Mouse (Mus musculus) embryonic facial prominence, embryonic 12.5 days (tissue): ENCODE measurements around the gene Fggy. TPM values are rescaled to one million over a fixed set of nuclear protein-coding genes. Genes with fewer than 3 reads are reported as not detected.

Experiments used
- ATAC-seq: fragments of 200-750 bp; cut with Nextera tagmentation; 2 replicates; pipeline ENCODE4 v1.8.0; 2017; ENCODE audit not compliant: insufficient number of reproducible peaks, insufficient read depth, low FRiP score, low TSS enrichment
- H3K27ac ChIP-seq: fragments of 300-500 bp; sonication (generic); 2 replicates; pipeline ENCODE4 v1.5.1; 2016; ENCODE audit warnings: mild to moderate bottlenecking
- H3K27me3 ChIP-seq: fragments of 300-500 bp; sonication (generic); 2 replicates; pipeline ENCODE4 v1.6.1; 2016; ENCODE audit warnings: mild to moderate bottlenecking, moderate library complexity
- H3K36me3 ChIP-seq: fragments of 300-500 bp; sonication (generic); 2 replicates; pipeline ENCODE4 v1.6.1; 2016; ENCODE audit warnings: mild to moderate bottlenecking
- H3K4me1 ChIP-seq: fragments of 300-500 bp; sonication (generic); 2 replicates; pipeline ENCODE4 v1.6.1; 2016
- H3K4me2 ChIP-seq: fragments of 300-500 bp; sonication (generic); replicated peaks from 2 replicates; pipeline ENCODE4 v1.6.1; 2016; ENCODE audit warnings: mild to moderate bottlenecking, moderate library complexity
- H3K4me3 ChIP-seq: fragments of 300-500 bp; sonication (generic); 2 replicates; pipeline ENCODE4 v1.5.1; 2016; ENCODE audit warnings: mild to moderate bottlenecking
- H3K9ac ChIP-seq: fragments of 300-500 bp; sonication (generic); 2 replicates; pipeline ENCODE4 v1.6.1; 2016; ENCODE audit warnings: mild to moderate bottlenecking, moderate library complexity
- H3K9me3 ChIP-seq: fragments of 300-500 bp; sonication (generic); 2 replicates; pipeline ENCODE4 v1.6.1; 2016; ENCODE audit warnings: mild to moderate bottlenecking, moderate library complexity
- WGBS: fragments of 180-500 bp; shearing (Covaris S2); methylation state at CpG from one replicate; pipeline ENCODE4 v1.1.7; 2016; 5-methylcytosine and 5-hydroxymethylcytosine counted together
- polyA plus RNA-seq: library from polyadenylated mRNA; unstranded; fragments of >200 nt; fragmentation: Nextera tagmentation; extraction: Ambion mirVana; gene quantifications from 2 replicates; pipeline ENCODE4 v1.2.1, GENCODE M21; 2016

Fggy gene
- polyA plus RNA-seq, 1 experiment from 2014 or later = 9.4 TPM

DNA sequence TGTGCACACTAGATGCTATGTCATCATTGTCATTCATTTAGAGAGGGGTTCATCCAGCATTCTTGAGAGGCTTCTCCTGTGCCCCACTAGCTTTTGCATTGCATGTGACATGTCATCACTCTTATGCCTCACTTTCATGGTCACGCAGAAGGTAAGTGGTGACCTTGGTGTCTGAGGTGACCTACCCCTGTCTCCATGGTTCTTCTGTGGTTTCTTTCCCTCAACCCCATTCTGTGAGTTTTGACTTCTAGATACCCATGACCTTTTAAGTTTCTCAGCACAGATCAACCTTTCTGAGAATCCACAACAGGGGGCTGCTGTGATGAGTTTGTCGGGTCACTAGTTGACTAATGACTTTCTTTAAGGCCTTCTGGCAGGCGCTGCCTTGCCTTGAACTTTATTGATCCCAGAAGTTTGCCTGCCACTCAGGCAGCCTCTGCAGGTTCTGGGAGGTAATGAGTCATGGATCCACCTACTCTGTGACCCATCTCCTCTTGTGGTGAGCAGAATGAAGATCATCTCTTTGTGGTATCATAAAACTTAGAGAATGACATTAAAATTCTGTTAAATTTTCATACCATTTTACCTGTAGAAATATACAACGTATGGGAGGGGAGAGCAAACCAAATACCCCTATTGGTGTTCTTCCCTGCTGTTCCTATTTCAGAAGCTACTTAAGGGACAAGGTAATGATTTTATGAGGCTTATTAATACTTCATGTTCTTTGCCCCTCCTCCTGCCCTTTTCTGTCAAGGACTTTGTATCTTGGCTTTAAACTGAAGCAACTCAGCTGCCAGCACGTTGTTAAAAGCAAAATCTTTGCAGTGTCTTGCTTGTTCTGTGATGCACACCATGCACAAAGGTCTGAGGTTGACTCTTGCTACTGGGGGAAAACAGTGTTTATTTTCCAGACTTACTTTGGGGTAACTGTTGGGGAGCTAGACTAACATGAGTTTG is 150.9 kb downstream of the Fggy start:
- ATAC-seq = no peak
- WGBS = 82% methylated on average over 5 of the region's 5 CpGs
- Histone ChIP-seq H3K4me1 (no peaks in the 10 kb centered on the region; the same call in 1 of the 2 replicates), H3K9ac (no peak overlapping the region), H3K27me3 (no peaks in the 10 kb centered on the region), H3K4me2 (no peak overlapping the region), H3K27ac (no peak overlapping the region), H3K9me3 (no peaks in the 10 kb centered on the region), H3K4me3 (no peak overlapping the region), H3K36me3 (no peaks in the 10 kb centered on the region)

- H3K27me3 ChIP-seq = no peaks in the 10 kb centered on the region
- WGBS = 76% methylated on average over 1 of the region's 1 CpGs
Observed at GRCm38 (mm10) chr4:95709750-95710149, 152.4 kb downstream of the Fggy start.

GRCm38 (mm10) chr4:95712802-95713201 is 155.5 kb downstream of the Fggy start:
- H3K36me3 ChIP-seq = no peaks in the 10 kb centered on the region
- ATAC-seq = no peak
- WGBS = 89% methylated on average over 1 of the region's 1 CpGs
- no peaks in the 10 kb centered on the region for H3K4me1 ChIP-seq
- H3K27me3 ChIP-seq = no peaks in the 10 kb centered on the region
- no peak overlapping the region for H3K4me2 ChIP-seq
- H3K4me3 ChIP-seq = no peak overlapping the region
- no peaks in the 10 kb centered on the region for H3K9me3 ChIP-seq
- H3K9ac ChIP-seq = no peak overlapping the region
- H3K27ac ChIP-seq = no peak overlapping the region

More at GRCm38 (mm10) chr4:95709750-95710149, 152.4 kb downstream of the Fggy start:
- no peak overlapping the region for H3K9ac ChIP-seq
- no peaks in the 10 kb centered on the region for H3K36me3 ChIP-seq
- no peak overlapping the region for H3K27ac ChIP-seq
- H3K4me3 ChIP-seq = no peak overlapping the region
- no peak for ATAC-seq
- no peaks in the 10 kb centered on the region for H3K9me3 ChIP-seq
- H3K4me2 ChIP-seq = no peak overlapping the region
- no peaks in the 10 kb centered on the region; the same call in 1 of the 2 replicates for H3K4me1 ChIP-seq

- H3K4me3 ChIP-seq = no peak overlapping the region
- H3K36me3 ChIP-seq = no peaks in the 10 kb centered on the region
- no peak for ATAC-seq
- 79% methylated on average over 3 of the region's 3 CpGs for WGBS
- no peak overlapping the region for H3K9ac ChIP-seq
- no peaks in the 10 kb centered on the region for H3K27me3 ChIP-seq
- H3K9me3 ChIP-seq = no peaks in the 10 kb centered on the region
- H3K4me2 ChIP-seq = no peak overlapping the region
- no peaks in the 10 kb centered on the region for H3K4me1 ChIP-seq
- no peak overlapping the region for H3K27ac ChIP-seq
Observed at GRCm38 (mm10) chr4:95713271-95713670, 156.0 kb downstream of the Fggy start.

DNA sequence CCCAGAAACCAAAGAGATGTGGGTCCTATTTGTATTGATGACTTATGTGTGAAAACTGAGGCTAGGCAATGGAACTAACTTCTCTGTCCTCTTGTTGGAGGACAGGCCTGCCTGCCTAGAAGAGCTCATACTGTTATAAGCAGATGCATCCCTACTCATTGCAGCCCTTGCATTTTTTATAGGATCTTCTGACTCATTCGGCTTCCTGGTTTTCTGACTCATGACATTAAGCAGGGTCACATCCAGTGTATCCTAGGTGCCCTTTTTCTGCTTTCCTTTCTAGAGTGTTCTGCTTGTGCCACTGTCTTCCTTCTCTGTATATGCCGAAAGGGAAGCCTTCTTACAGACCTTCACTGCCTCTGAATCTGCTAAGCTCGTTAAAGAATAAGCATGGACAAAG is 158.8 kb downstream of the Fggy start:
- Histone ChIP-seq H3K4me3 (no peak overlapping the region), H3K4me2 (no peak overlapping the region), H3K4me1 (no peaks in the 10 kb centered on the region), H3K36me3 (no peaks in the 10 kb centered on the region), H3K9me3 (no peaks in the 10 kb centered on the region), H3K27me3 (no peaks in the 10 kb centered on the region), H3K27ac (no peak overlapping the region), H3K9ac (no peak overlapping the region)
- 79% methylated on average over 3 of the region's 3 CpGs for WGBS
- ATAC-seq = no peak

DNA sequence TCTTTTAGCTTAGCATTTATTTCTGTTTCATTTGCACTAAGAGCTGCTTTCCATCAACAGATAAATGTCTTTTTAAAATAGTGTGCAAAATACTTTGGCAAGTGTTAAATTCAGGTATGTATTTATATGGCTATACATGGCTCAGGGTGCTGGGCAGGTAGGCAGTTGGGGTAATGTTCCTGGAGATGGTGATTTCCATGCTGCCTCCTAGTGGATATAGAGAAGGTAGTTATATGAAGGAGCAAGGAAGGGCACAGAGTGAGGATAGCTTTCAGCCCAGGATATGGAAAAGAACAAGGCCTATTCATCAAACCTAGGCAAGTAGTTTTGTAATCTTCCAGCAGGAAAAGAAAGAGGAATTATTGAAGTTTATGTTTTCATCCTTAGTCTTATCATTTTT is 166.3 kb downstream of the Fggy start:
- Histone ChIP-seq H3K36me3 (no peaks in the 10 kb centered on the region), H3K9me3 (no peaks in the 10 kb centered on the region), H3K27ac (no peak overlapping the region), H3K4me2 (no peak overlapping the region), H3K9ac (no peak overlapping the region), H3K4me1 (no peaks in the 10 kb centered on the region), H3K27me3 (no peaks in the 10 kb centered on the region), H3K4me3 (no peak overlapping the region)
- ATAC-seq = no peak

DNA sequence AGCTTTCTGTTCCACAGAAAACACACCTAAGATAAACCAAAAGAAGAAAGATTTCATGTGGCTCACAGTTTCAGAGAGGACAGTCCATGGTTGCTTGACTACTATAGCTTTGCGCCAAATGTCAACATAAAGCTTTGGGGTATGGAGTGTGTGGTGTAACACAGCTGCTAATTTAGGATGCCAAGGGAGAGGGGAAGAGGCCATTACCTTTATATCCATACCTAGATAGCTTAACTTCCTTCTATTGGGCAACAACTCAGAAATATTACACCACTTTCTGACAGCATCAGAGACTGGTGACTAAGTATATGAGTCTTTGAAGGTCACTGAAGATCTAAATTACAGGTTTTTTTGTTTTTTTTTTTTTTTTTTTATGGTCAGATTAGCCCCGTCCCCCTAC is 169.1 kb downstream of the Fggy start:
- 88% methylated on average over 2 of the region's 2 CpGs for WGBS
- Histone ChIP-seq H3K4me2 (no peak overlapping the region), H3K4me3 (no peak overlapping the region), H3K9me3 (no peaks in the 10 kb centered on the region), H3K4me1 (peaks cover 7% of the 10 kb centered on the region; the same call in 1 of the 2 replicates), H3K27ac (no peak overlapping the region), H3K9ac (no peak overlapping the region), H3K27me3 (no peaks in the 10 kb centered on the region), H3K36me3 (no peaks in the 10 kb centered on the region)
- ATAC-seq = no peak

GRCm38 (mm10) chr4:95729142-95729826 is 172.0 kb downstream of the Fggy start:
- ATAC-seq = no peak
- peak overlapping the region; percentile 71 for H3K27ac ChIP-seq
- no peak overlapping the region for H3K9ac ChIP-seq
- H3K4me3 ChIP-seq = no peak overlapping the region
- H3K4me1 ChIP-seq = peaks cover 16% of the 10 kb centered on the region
- 23% methylated on average over 3 of the region's 3 CpGs for WGBS
- no peaks in the 10 kb centered on the region for H3K27me3 ChIP-seq
- no peaks in the 10 kb centered on the region for H3K36me3 ChIP-seq
- no peak overlapping the region for H3K4me2 ChIP-seq
- H3K9me3 ChIP-seq = no peaks in the 10 kb centered on the region

DNA sequence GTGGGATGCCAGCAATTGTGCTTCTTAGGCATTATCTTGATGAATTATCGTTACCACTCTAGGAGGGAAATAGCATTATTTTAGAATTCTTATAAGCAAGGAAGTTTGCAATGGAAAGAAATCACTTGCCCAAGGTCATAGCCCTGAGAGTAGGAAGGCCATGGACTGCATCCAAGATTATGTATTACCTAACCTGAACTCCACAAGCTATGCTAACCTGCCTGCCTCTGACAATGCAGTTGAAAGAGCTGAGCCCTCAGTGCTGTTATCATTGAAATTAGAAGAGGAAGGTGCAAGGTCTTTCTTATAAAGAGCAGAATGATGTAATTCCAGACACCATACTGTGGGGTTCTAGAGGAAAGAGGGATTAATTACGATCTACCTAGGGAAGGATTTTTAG is 173.8 kb downstream of the Fggy start:
- H3K9me3 ChIP-seq = no peaks in the 10 kb centered on the region
- WGBS = 84% methylated on average over 2 of the region's 2 CpGs
- no peak overlapping the region for H3K4me2 ChIP-seq
- no peak overlapping the region for H3K27ac ChIP-seq
- no peaks in the 10 kb centered on the region for H3K36me3 ChIP-seq
- no peak for ATAC-seq
- H3K9ac ChIP-seq = no peak overlapping the region
- H3K4me1 ChIP-seq = peaks cover 16% of the 10 kb centered on the region
- no peaks in the 10 kb centered on the region for H3K27me3 ChIP-seq
- H3K4me3 ChIP-seq = no peak overlapping the region

GRCm38 (mm10) chr4:95733397-95734249 is 176.3 kb downstream of the Fggy start:
- WGBS = 20% methylated on average over 6 of the region's 6 CpGs

GRCm38 (mm10) chr4:95735967-95736366 is 178.7 kb downstream of the Fggy start:
- no peaks in the 10 kb centered on the region for H3K27me3 ChIP-seq
- WGBS = 92% methylated on average over 4 of the region's 4 CpGs
- H3K4me1 ChIP-seq = peaks cover 11% of the 10 kb centered on the region
- H3K4me2 ChIP-seq = no peak overlapping the region
- H3K9me3 ChIP-seq = no peaks in the 10 kb centered on the region
- no peak for ATAC-seq
- H3K4me3 ChIP-seq = no peak overlapping the region
- no peak overlapping the region for H3K27ac ChIP-seq
- H3K9ac ChIP-seq = no peak overlapping the region
- no peaks in the 10 kb centered on the region for H3K36me3 ChIP-seq

More at GRCm38 (mm10) chr4:95733397-95734249, 176.3 kb downstream of the Fggy start:
- ATAC-seq = no peak
- no peak overlapping the region for H3K27ac ChIP-seq
- H3K4me2 ChIP-seq = no peak overlapping the region
- no peaks in the 10 kb centered on the region for H3K9me3 ChIP-seq
- H3K4me3 ChIP-seq = no peak overlapping the region
- H3K9ac ChIP-seq = no peak overlapping the region
- H3K4me1 ChIP-seq = peaks cover 18% of the 10 kb centered on the region
- no peaks in the 10 kb centered on the region for H3K36me3 ChIP-seq
- no peaks in the 10 kb centered on the region for H3K27me3 ChIP-seq
